Mouse (Mus musculus): ENCODE results near the gene Slc16a9. TPM values are rescaled to one million over a fixed set of nuclear protein-coding genes. Genes with fewer than 3 reads are reported as not detected.

Slc16a9 gene
- polyA plus RNA-seq, 1 experiment: not detected

GRCm38 (mm10) chr10:70242751-70243444 lies 2.0 kb upstream of the Slc16a9 start:
- TF ChIP-seq USF1 (IDR thresholded peaks at IDR 0.05; ENCODE audit: low read depth) (no peak), FOSL1 (IDR thresholded peaks at IDR 0.05; ENCODE audit: insufficient read depth, low read length, poor library complexity, severe bottlenecking) (no peak), MYOD1 (IDR thresholded peaks at IDR 0.05; ENCODE audit: control insufficient read depth, insufficient read length, low read depth) (no peak), MYOG (IDR thresholded peaks at IDR 0.05; ENCODE audit: control insufficient read depth, extremely low read depth, insufficient read length) (no peak), CEBPB (IDR thresholded peaks at IDR 0.05; ENCODE audit: low read depth) (no peak), MAX (IDR thresholded peaks at IDR 0.05) (no peak), CTCF (IDR thresholded peaks at IDR 0.05; ENCODE audit: control insufficient read depth, insufficient read depth, insufficient read length) (no peak)
- H3K4me3 ChIP-seq (ENCODE audit: insufficient read depth, poor library complexity, severe bottlenecking): no peak overlapping the region
- H3K27me3 ChIP-seq (ENCODE audit: control insufficient read depth, insufficient read depth, insufficient read length): peaks cover 27% of the 10 kb centered on the region
- no peaks in the 10 kb centered on the region for H3K36me3 ChIP-seq (ENCODE audit: control insufficient read depth, insufficient read depth)
- H3ac ChIP-seq (ENCODE audit: control insufficient read depth, insufficient read length, low read depth): no peak overlapping the region
- no peaks in the 10 kb centered on the region for H3K79me2 ChIP-seq (ENCODE audit: control insufficient read depth, insufficient read depth)
- no peaks in the 10 kb centered on the region for H3K79me3 ChIP-seq (ENCODE audit: low read depth)

DNA sequence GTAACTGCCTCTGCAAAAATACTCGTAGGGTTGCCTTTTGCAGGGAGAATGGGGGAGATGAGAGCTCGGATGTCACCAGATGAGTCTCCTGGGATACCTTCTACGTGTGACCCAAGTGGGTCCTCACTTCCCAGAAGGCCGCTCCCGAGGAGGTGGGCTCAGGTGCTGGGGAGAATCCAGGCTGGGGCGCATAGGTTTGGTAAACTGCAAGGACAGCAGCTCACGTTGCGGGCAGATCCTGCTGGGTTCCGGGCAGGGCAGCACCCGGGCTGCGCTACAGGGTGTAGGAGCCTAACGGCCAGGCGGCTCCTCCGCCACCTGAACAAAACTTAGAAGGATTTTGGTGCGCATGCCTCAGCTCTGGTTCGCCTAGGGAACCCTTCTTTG lies 652 bp downstream of the Slc16a9 start:
- no peaks in the 10 kb centered on the region for H3K36me3 ChIP-seq (ENCODE audit: control insufficient read depth, insufficient read depth)
- no peak overlapping the region for H3ac ChIP-seq (ENCODE audit: control insufficient read depth, insufficient read length, low read depth)
- H3K4me3 ChIP-seq (ENCODE audit: insufficient read depth, poor library complexity, severe bottlenecking): no peak overlapping the region
- TF ChIP-seq MAX (IDR thresholded peaks at IDR 0.05) (no peak), FOSL1 (IDR thresholded peaks at IDR 0.05; ENCODE audit: insufficient read depth, low read length, poor library complexity, severe bottlenecking) (no peak), CTCF (IDR thresholded peaks at IDR 0.05; ENCODE audit: control insufficient read depth, insufficient read depth, insufficient read length) (no peak), CEBPB (IDR thresholded peaks at IDR 0.05; ENCODE audit: low read depth) (no peak), USF1 (IDR thresholded peaks at IDR 0.05; ENCODE audit: low read depth) (no peak), MYOD1 (IDR thresholded peaks at IDR 0.05; ENCODE audit: control insufficient read depth, insufficient read length, low read depth) (no peak), MYOG (IDR thresholded peaks at IDR 0.05; ENCODE audit: control insufficient read depth, extremely low read depth, insufficient read length) (no peak)
- H3K79me2 ChIP-seq (ENCODE audit: control insufficient read depth, insufficient read depth): no peaks in the 10 kb centered on the region
- no peaks in the 10 kb centered on the region for H3K79me3 ChIP-seq (ENCODE audit: low read depth)
- peaks cover 27% of the 10 kb centered on the region for H3K27me3 ChIP-seq (ENCODE audit: control insufficient read depth, insufficient read depth, insufficient read length)

DNA sequence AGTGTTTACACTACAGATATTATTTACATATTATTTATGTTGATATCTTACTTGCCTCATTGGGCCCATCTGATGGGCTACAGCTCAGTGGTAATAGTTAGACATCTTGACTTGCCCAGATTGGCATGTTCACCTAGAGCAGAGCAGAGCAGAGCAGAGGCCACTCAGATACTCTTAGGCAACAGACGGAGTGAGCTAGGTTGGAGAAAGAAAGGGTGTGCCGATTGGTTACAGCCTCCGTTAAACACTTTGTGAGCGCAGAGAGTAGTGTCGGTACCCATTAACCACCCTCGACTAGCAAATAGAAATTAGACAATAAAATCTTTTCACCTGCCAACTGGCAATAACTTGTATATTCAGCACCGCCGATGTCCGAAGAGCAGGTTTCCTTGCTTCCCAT lies 1.2 kb downstream of the Slc16a9 start:
- TF ChIP-seq USF1 (IDR thresholded peaks at IDR 0.05; ENCODE audit: low read depth): no peak
- TF ChIP-seq MYOG (IDR thresholded peaks at IDR 0.05; ENCODE audit: control insufficient read depth, extremely low read depth, insufficient read length): no peak
- no peak for TF ChIP-seq MAX (IDR thresholded peaks at IDR 0.05)
- no peak for TF ChIP-seq FOSL1 (IDR thresholded peaks at IDR 0.05; ENCODE audit: insufficient read depth, low read length, poor library complexity, severe bottlenecking)
- TF ChIP-seq MYOD1 (IDR thresholded peaks at IDR 0.05; ENCODE audit: control insufficient read depth, insufficient read length, low read depth): no peak
- no peak for TF ChIP-seq CTCF (IDR thresholded peaks at IDR 0.05; ENCODE audit: control insufficient read depth, insufficient read depth, insufficient read length)
- TF ChIP-seq CEBPB (IDR thresholded peaks at IDR 0.05; ENCODE audit: low read depth): no peak

GRCm38 (mm10) chr10:70250354-70250753 lies 5.5 kb downstream of the Slc16a9 start:
- Histone ChIP-seq H3ac (ENCODE audit: control insufficient read depth, insufficient read length, low read depth) (no peak overlapping the region), H3K4me3 (ENCODE audit: insufficient read depth, poor library complexity, severe bottlenecking) (no peak overlapping the region), H3K79me2 (ENCODE audit: control insufficient read depth, insufficient read depth) (no peaks in the 10 kb centered on the region), H3K79me3 (ENCODE audit: low read depth) (no peaks in the 10 kb centered on the region), H3K36me3 (ENCODE audit: control insufficient read depth, insufficient read depth) (no peaks in the 10 kb centered on the region), H3K27me3 (ENCODE audit: control insufficient read depth, insufficient read depth, insufficient read length) (peaks cover 9% of the 10 kb centered on the region)
- TF ChIP-seq USF1 (IDR thresholded peaks at IDR 0.05; ENCODE audit: low read depth): no peak
- TF ChIP-seq CTCF (IDR thresholded peaks at IDR 0.05; ENCODE audit: control insufficient read depth, insufficient read depth, insufficient read length): no peak
- no peak for TF ChIP-seq MYOG (IDR thresholded peaks at IDR 0.05; ENCODE audit: control insufficient read depth, extremely low read depth, insufficient read length)
- no peak for TF ChIP-seq CEBPB (IDR thresholded peaks at IDR 0.05; ENCODE audit: low read depth)
- no peak for TF ChIP-seq FOSL1 (IDR thresholded peaks at IDR 0.05; ENCODE audit: insufficient read depth, low read length, poor library complexity, severe bottlenecking)
- no peak for TF ChIP-seq MYOD1 (IDR thresholded peaks at IDR 0.05; ENCODE audit: control insufficient read depth, insufficient read length, low read depth)
- TF ChIP-seq MAX (IDR thresholded peaks at IDR 0.05): no peak

More for the DNA sequence above, 1.2 kb downstream of the Slc16a9 start:
- Histone ChIP-seq H3K79me3 (ENCODE audit: low read depth) (no peaks in the 10 kb centered on the region), H3K79me2 (ENCODE audit: control insufficient read depth, insufficient read depth) (no peaks in the 10 kb centered on the region), H3K27me3 (ENCODE audit: control insufficient read depth, insufficient read depth, insufficient read length) (peaks cover 27% of the 10 kb centered on the region), H3K36me3 (ENCODE audit: control insufficient read depth, insufficient read depth) (no peaks in the 10 kb centered on the region), H3K4me3 (ENCODE audit: insufficient read depth, poor library complexity, severe bottlenecking) (no peak overlapping the region), H3ac (ENCODE audit: control insufficient read depth, insufficient read length, low read depth) (no peak overlapping the region)

GRCm38 (mm10) chr10:70250766-70251165 lies 5.9 kb downstream of the Slc16a9 start:
- Histone ChIP-seq H3K4me3 (ENCODE audit: insufficient read depth, poor library complexity, severe bottlenecking) (no peak overlapping the region), H3K36me3 (ENCODE audit: control insufficient read depth, insufficient read depth) (no peaks in the 10 kb centered on the region), H3K27me3 (ENCODE audit: control insufficient read depth, insufficient read depth, insufficient read length) (peaks cover 5% of the 10 kb centered on the region), H3ac (ENCODE audit: control insufficient read depth, insufficient read length, low read depth) (no peak overlapping the region), H3K79me3 (ENCODE audit: low read depth) (no peaks in the 10 kb centered on the region), H3K79me2 (ENCODE audit: control insufficient read depth, insufficient read depth) (no peaks in the 10 kb centered on the region)
- TF ChIP-seq FOSL1 (IDR thresholded peaks at IDR 0.05; ENCODE audit: insufficient read depth, low read length, poor library complexity, severe bottlenecking): no peak
- TF ChIP-seq CTCF (IDR thresholded peaks at IDR 0.05; ENCODE audit: control insufficient read depth, insufficient read depth, insufficient read length): no peak
- no peak for TF ChIP-seq USF1 (IDR thresholded peaks at IDR 0.05; ENCODE audit: low read depth)
- no peak for TF ChIP-seq MYOG (IDR thresholded peaks at IDR 0.05; ENCODE audit: control insufficient read depth, extremely low read depth, insufficient read length)
- no peak for TF ChIP-seq MYOD1 (IDR thresholded peaks at IDR 0.05; ENCODE audit: control insufficient read depth, insufficient read length, low read depth)
- no peak for TF ChIP-seq CEBPB (IDR thresholded peaks at IDR 0.05; ENCODE audit: low read depth)
- TF ChIP-seq MAX (IDR thresholded peaks at IDR 0.05): no peak

All from C2C12 (cell line).